Mouse (Mus musculus) CH12.LX (cell line): Measurements from ENCODE around the gene Grid1. TPM values are rescaled to one million over a fixed set of nuclear protein-coding genes. Genes with fewer than 3 reads are reported as not detected.
A peak's percentile ranks its signal among the peaks of the same experiment; 100 is the strongest.

Source experiments
- DNase-seq: peaks from one replicate; pipeline ENCODE4 v3.0.0-alpha.2; 2013; ENCODE audit errors: extremely low read depth
- H3K27ac ChIP-seq: 2 replicates; pipeline ENCODE4 v1.5.1; 2012; ENCODE audit warnings: low read depth, mild to moderate bottlenecking, control low read depth, moderate library complexity; ENCODE audit not compliant: insufficient read depth
- H3K27me3 ChIP-seq: replicated peaks from 2 replicates; pipeline ENCODE3; 2012; ENCODE audit warnings: inconsistent platforms
- H3K36me3 ChIP-seq, 2 experiments: replicated peaks in 1 of 2; 2 replicates each; pipeline versions ENCODE3 to v1.6.1; 2012; ENCODE audit warnings: inconsistent platforms in 1 of 2, low read length in 1 of 2, mild to moderate bottlenecking in 1 of 2, mixed read lengths in 1 of 2, moderate library complexity in 1 of 2; ENCODE audit not compliant: control insufficient read depth in 1 of 2, insufficient read depth in 1 of 2
- H3K4me1 ChIP-seq, 2 experiments: 2 replicates each; pipeline ENCODE4 v1.6.1; 2012; ENCODE audit warnings: inconsistent platforms in 1 of 2, moderate library complexity in 1 of 2; ENCODE audit not compliant: insufficient read depth in 2 of 2, control insufficient read depth in 1 of 2
- H3K4me2 ChIP-seq: 2 replicates; pipeline ENCODE4 v1.6.1; 2012; ENCODE audit warnings: low read depth, mild to moderate bottlenecking, control low read depth; ENCODE audit not compliant: poor library complexity, insufficient read depth, severe bottlenecking
- H3K4me3 ChIP-seq, 3 experiments: fragments of 150-350 bp in 1 of 3; sonication (generic) in 1 of 3; replicated peaks in 1 of 3; 2 replicates each; pipeline versions ENCODE3 to v1.5.1; 2011 to 2012; ENCODE audit warnings: low read depth in 2 of 3, low read length in 2 of 3, mild to moderate bottlenecking in 2 of 3, moderate library complexity in 2 of 3, control low read depth in 1 of 3, improper control_type of control experiment in 1 of 3, inconsistent platforms in 1 of 3, mixed read lengths in 1 of 3; ENCODE audit not compliant: poor library complexity in 1 of 3
- H3K79me2 ChIP-seq: replicated peaks from 2 replicates; pipeline ENCODE4 v1.6.1; 2012; ENCODE audit warnings: mild to moderate bottlenecking, moderate library complexity; ENCODE audit not compliant: control insufficient read depth, poor library complexity, insufficient read depth, severe bottlenecking; ENCODE audit errors: extremely low read depth
- H3K9ac ChIP-seq: 2 replicates; pipeline ENCODE4 v1.6.1; 2012; ENCODE audit warnings: low read depth, mild to moderate bottlenecking, control low read depth, moderate library complexity; ENCODE audit not compliant: insufficient read depth
- H3K9me3 ChIP-seq: replicated peaks from 2 replicates; pipeline ENCODE3; 2012; ENCODE audit warnings: low read length, inconsistent platforms, mixed read lengths
- CHD1 ChIP-seq: IDR thresholded peaks from 2 replicates; pipeline ENCODE4 v1.6.1; 2012; ENCODE audit warnings: low read depth, low read length, improper control_type of control experiment, inconsistent platforms
- CTCF ChIP-seq, 2 experiments: IDR thresholded peaks in 1 of 2; conservative IDR thresholded peaks in 1 of 2; 2 replicates each; pipeline ENCODE4 v1.5.1; 2011 to 2012; ENCODE audit warnings: low read depth in 2 of 2, low read length in 2 of 2, improper control_type of control experiment in 1 of 2, inconsistent platforms in 1 of 2, mild to moderate bottlenecking in 1 of 2, moderate library complexity in 1 of 2
- E2F4 ChIP-seq: IDR thresholded peaks from 2 replicates; pipeline ENCODE4 v1.6.1; 2011; ENCODE audit warnings: low read depth, low read length, improper control_type of control experiment; ENCODE audit not compliant: insufficient replicate concordance
- GABPA ChIP-seq: IDR thresholded peaks from 2 replicates; pipeline ENCODE4 v1.6.1; 2012; ENCODE audit warnings: low read depth, low read length, improper control_type of control experiment, inconsistent platforms; ENCODE audit not compliant: insufficient replicate concordance
- HCFC1 ChIP-seq: IDR thresholded peaks from 2 replicates; pipeline ENCODE4 v1.6.1; 2012; ENCODE audit warnings: low read depth, mild to moderate bottlenecking, inconsistent platforms, low read length, improper control_type of control experiment
- IRF4 ChIP-seq: IDR thresholded peaks from 2 replicates; pipeline ENCODE4 v1.6.1; 2014; ENCODE audit warnings: low read depth, mild to moderate bottlenecking, inconsistent platforms, low read length, improper control_type of control experiment
- JUN ChIP-seq: IDR thresholded peaks from 2 replicates; pipeline ENCODE4 v1.6.1; 2011; ENCODE audit warnings: low read depth, mild to moderate bottlenecking, low read length, improper control_type of control experiment, moderate library complexity; ENCODE audit not compliant: insufficient read depth
- JUND ChIP-seq: conservative IDR thresholded peaks from 2 replicates; pipeline ENCODE4 v1.6.1; 2011; ENCODE audit warnings: low read depth, low read length, improper control_type of control experiment
- KAT2A ChIP-seq: IDR thresholded peaks from 2 replicates; pipeline ENCODE4 v1.6.1; 2012; ENCODE audit warnings: low read length, improper control_type of control experiment, inconsistent platforms; ENCODE audit not compliant: insufficient replicate concordance
- MAX ChIP-seq: IDR thresholded peaks from 2 replicates; pipeline ENCODE4 v1.6.1; 2011; ENCODE audit warnings: low read length, improper control_type of control experiment
- MAZ ChIP-seq: IDR thresholded peaks from 2 replicates; pipeline ENCODE4 v1.6.1; 2012; ENCODE audit warnings: low read depth, mild to moderate bottlenecking, inconsistent platforms, low read length, improper control_type of control experiment, moderate library complexity
- MXI1 ChIP-seq: IDR thresholded peaks from 2 replicates; pipeline ENCODE4 v1.6.1; 2011; ENCODE audit warnings: mild to moderate bottlenecking, low read depth, low read length, improper control_type of control experiment
- MYC ChIP-seq: IDR thresholded peaks from 2 replicates; pipeline ENCODE4 v1.6.1; 2011; ENCODE audit warnings: low read depth, mild to moderate bottlenecking, improper control_type of control experiment, low read length
- NELFE ChIP-seq: IDR thresholded peaks from 2 replicates; pipeline ENCODE4 v1.6.1; 2011; ENCODE audit warnings: low read depth, low read length, improper control_type of control experiment
- NRF1 ChIP-seq: IDR thresholded peaks from 2 replicates; pipeline ENCODE4 v1.6.1; 2014; ENCODE audit warnings: low read depth, mild to moderate bottlenecking, inconsistent platforms, low read length, improper control_type of control experiment, moderate library complexity
- PAX5 ChIP-seq: IDR thresholded peaks from 2 replicates; pipeline ENCODE4 v1.6.1; 2012; ENCODE audit warnings: low read length, inconsistent platforms, mixed read lengths
- POLR2A ChIP-seq: IDR thresholded peaks from 2 replicates; pipeline ENCODE4 v1.6.1; 2011; ENCODE audit warnings: low read depth, mild to moderate bottlenecking, improper control_type of control experiment, low read length
- POLR2AphosphoS2 ChIP-seq: IDR thresholded peaks from 2 replicates; pipeline ENCODE4 v1.6.1; 2011; ENCODE audit warnings: low read depth, low read length, improper control_type of control experiment
- TBP ChIP-seq: conservative IDR thresholded peaks from 2 replicates; pipeline ENCODE4 v1.6.1; 2011; ENCODE audit warnings: low read depth, low read length, improper control_type of control experiment
- TCF12 ChIP-seq: IDR thresholded peaks from 2 replicates; pipeline ENCODE4 v1.6.1; 2014; ENCODE audit warnings: low read depth, mild to moderate bottlenecking, inconsistent platforms, low read length, improper control_type of control experiment
- UBTF ChIP-seq: IDR thresholded peaks from 2 replicates; pipeline ENCODE4 v1.6.1; 2012; ENCODE audit warnings: low read depth, mild to moderate bottlenecking, inconsistent platforms, low read length, improper control_type of control experiment, moderate library complexity
- USF1 ChIP-seq: IDR thresholded peaks from 2 replicates; pipeline ENCODE4 v1.6.1; 2014; ENCODE audit warnings: low read depth, mild to moderate bottlenecking, inconsistent platforms, low read length, improper control_type of control experiment
- USF2 ChIP-seq: conservative IDR thresholded peaks from 2 replicates; pipeline ENCODE4 v1.6.1; 2011; ENCODE audit warnings: low read depth, low read length, improper control_type of control experiment
- ZC3H11A ChIP-seq: IDR thresholded peaks from 2 replicates; pipeline ENCODE4 v1.6.1; 2012; ENCODE audit warnings: low read depth, mild to moderate bottlenecking, inconsistent platforms, low read length, improper control_type of control experiment
- ZKSCAN1 ChIP-seq: IDR thresholded peaks from 2 replicates; pipeline ENCODE4 v1.6.1; 2012; ENCODE audit warnings: low read depth, inconsistent platforms, low read length, improper control_type of control experiment, borderline replicate concordance
- dilution Hi-C: fragments of 300-500 bp; cut with MboI; formaldehyde crosslinking; loops from 2 replicates; pipeline ENCODE4 v1.14.3; 2020; ENCODE audit warnings: low sequenced_read_pairs; ENCODE audit not compliant: extremely low pct_unique_long_range_greater_than_20kb, extremely low pct_ligation_motif_present
- in situ Hi-C: fragments of 300-500 bp; cut with MboI; formaldehyde crosslinking; loops from 3 replicates; pipeline ENCODE4 v1.14.3; 2019; ENCODE audit warnings: low sequenced_read_pairs, low pct_ligation_motif_present, low pct_unique_long_range_greater_than_20kb, mixed read lengths
- polyA plus RNA-seq: library from polyadenylated mRNA; unstranded; fragments of >175 nt; gene quantifications from 2 replicates; pipeline ENCODE4 v1.2.1, GENCODE M21; 2012; ENCODE audit warnings: low read depth; ENCODE audit not compliant: insufficient read length
- total RNA-seq, 2 experiments: library from RNA; depleted of rRNA; stranded (reverse); fragments of 300-350 nt in 1 of 2; fragments of >200 nt in 1 of 2; gene quantifications; 2 replicates each; pipeline ENCODE4 v1.2.3; 2012 to 2014

Gene Grid1
- total and polyA plus RNA-seq, 3 experiments = not detected

DNA sequence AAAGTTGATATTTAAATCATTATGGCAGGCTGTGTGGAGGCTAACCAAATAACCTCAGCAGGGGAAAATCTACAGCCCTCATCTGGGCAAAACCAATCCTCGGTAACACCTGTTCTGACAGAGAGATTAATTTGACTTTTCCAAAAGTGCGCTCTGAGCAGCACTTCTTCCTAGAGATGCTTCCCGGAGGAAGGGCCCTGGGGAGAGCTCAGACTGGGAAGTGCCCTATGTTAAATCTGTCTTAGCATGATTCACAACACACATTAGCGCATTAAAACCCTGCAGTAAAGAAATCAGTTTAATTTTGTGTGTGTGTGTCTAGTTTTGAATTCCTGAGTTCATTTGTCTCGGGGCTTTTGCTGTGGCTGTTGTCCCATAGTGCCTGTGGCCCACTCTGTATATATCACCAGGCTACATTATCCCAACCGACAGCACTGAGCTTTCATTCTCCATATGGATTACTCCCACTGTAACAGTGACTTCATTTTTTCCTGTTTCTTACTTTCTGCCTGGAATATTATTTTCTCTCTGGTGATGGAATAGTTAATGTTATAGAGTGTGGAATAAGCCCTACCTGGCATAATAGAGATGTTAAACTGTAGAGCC is 536.7 kb downstream of the Grid1 start:
- H3K79me2 ChIP-seq = no peaks in the 10 kb centered on the region
- H3K4me2 ChIP-seq = no peak overlapping the region
- no peak overlapping the region for H3K27ac ChIP-seq
- H3K27me3 ChIP-seq = peaks cover 10% of the 10 kb centered on the region
- no peaks in the 10 kb centered on the region for H3K36me3 ChIP-seq
- dilution Hi-C loops = no loop called here
- no peaks in the 10 kb centered on the region for H3K9me3 ChIP-seq
- no peaks in the 10 kb centered on the region for H3K4me1 ChIP-seq
- no peak overlapping the region for H3K4me3 ChIP-seq
- no peak for DNase-seq
- in situ Hi-C loops = no loop called here
- TF ChIP-seq CTCF (conservative IDR thresholded peaks at IDR 0.05 in 1 of 2, IDR thresholded peaks at IDR 0.05 in 1 of 2; ENCODE audit: low read depth in 2 of 2, low read length in 2 of 2) (no peak), USF1 (no peak), ZC3H11A (no peak), HCFC1 (no peak), GABPA (no peak), MAZ (no peak), MYC (no peak), NELFE (no peak), UBTF (no peak), USF2 (no peak), CHD1 (no peak), TCF12 (no peak), PAX5 (no peak), IRF4 (no peak), POLR2AphosphoS2 (no peak), E2F4 (no peak)
- no peak overlapping the region for H3K9ac ChIP-seq

DNA sequence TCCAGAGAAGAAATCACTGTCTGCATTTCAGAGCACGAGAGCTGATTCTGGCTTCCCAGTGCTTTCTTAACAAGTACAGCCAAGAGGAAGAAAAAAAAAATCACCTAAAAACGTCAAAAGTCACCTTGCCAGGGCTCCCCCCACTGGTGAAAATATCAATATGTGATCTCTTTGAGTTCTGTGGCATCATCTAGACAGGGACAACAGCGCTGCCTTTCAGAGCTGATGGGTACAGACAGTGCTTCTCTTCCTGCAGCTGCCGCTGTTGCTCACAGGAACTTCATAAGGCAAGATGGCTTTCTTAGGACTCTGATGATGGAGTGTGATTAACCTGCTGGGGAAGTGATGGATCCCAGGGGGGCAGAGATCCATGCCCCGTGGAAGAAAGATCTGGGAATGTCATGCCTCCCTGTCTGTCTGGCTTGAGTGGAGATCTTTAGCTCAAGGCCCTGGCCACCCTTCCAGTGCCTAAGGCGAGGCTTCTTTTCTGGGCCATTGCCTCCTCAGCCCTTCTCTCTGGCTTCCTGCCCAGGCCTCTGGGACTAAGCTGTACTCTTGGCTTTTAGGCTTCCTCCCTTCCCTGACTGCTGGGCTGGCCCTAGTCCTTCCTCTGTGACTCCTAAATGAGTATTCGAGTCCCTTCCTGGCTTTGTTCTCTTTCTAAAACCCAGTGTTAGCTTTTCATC is 538.4 kb downstream of the Grid1 start:
- dilution Hi-C loops = no loop called here
- H3K27ac ChIP-seq = no peak overlapping the region
- no peaks in the 10 kb centered on the region for H3K9me3 ChIP-seq
- no peaks in the 10 kb centered on the region for H3K36me3 ChIP-seq
- TF ChIP-seq NRF1 (no peak), JUN (no peak), ZKSCAN1 (no peak), MYC (no peak), MAZ (no peak), TBP (no peak), MXI1 (no peak), ZC3H11A (no peak), GABPA (no peak), HCFC1 (no peak), KAT2A (no peak), UBTF (no peak), POLR2A (no peak), USF2 (no peak), CHD1 (no peak), MAX (no peak), JUND (no peak), USF1 (no peak), E2F4 (no peak)
- no peak overlapping the region for H3K4me3 ChIP-seq
- no peaks in the 10 kb centered on the region for H3K79me2 ChIP-seq
- no peaks in the 10 kb centered on the region for H3K4me1 ChIP-seq
- H3K9ac ChIP-seq = no peak overlapping the region
- in situ Hi-C loops = no loop called here
- peak; percentile 0 for DNase-seq
- H3K27me3 ChIP-seq = peaks cover 11% of the 10 kb centered on the region
- H3K4me2 ChIP-seq = no peak overlapping the region
